Mouse (Mus musculus): ENCODE results near the gene Plekhh2. TPM values are rescaled to one million over a fixed set of nuclear protein-coding genes. Genes with fewer than 3 reads are reported as not detected.

Gene Plekhh2
- polyA plus RNA-seq, 1 experiment from 2014 or later = 12.7 TPM

- Histone ChIP-seq H3K9me3 (ENCODE audit: control insufficient read depth, low read length) (no peaks in the 10 kb centered on the region), H3K4me1 (replicated peaks; ENCODE audit: control insufficient read depth, insufficient read depth, low read length) (peaks cover 7% of the 10 kb centered on the region), H3K4me2 (ENCODE audit: low read length) (no peak overlapping the region), H3K36me3 (ENCODE audit: control insufficient read depth, insufficient read depth, low read length) (no peaks in the 10 kb centered on the region), H3K27me3 (replicated peaks; ENCODE audit: control insufficient read depth, insufficient read depth, low read length) (no peaks in the 10 kb centered on the region), H3K4me3 (ENCODE audit: low read depth, low read length) (no peak overlapping the region), H3K27ac (ENCODE audit: low read depth) (no peak overlapping the region), H3K9ac (ENCODE audit: low read length) (no peak overlapping the region)
- DNase-seq (ENCODE audit: low spot score) = no peak
- 49% methylated on average over 2 of the region's 2 CpGs for WGBS
- no peak for ATAC-seq (replicated peaks; ENCODE audit: low FRiP score, low TSS enrichment, low read depth)
Observed at GRCm38 (mm10) chr17:84505922-84506321, 5.8 kb upstream of the Plekhh2 start.

- WGBS = 45% methylated on average over 3 of the region's 3 CpGs
Observed at GRCm38 (mm10) chr17:84508736-84509135, 3.0 kb upstream of the Plekhh2 start.

GRCm38 (mm10) chr17:84509176-84509575, 2.5 kb upstream of the Plekhh2 start:
- DNase-seq (ENCODE audit: low spot score) (no peak), ATAC-seq (replicated peaks; ENCODE audit: low FRiP score, low TSS enrichment, low read depth) (no peak)
- Histone ChIP-seq H3K4me2 (ENCODE audit: low read length) (no peak overlapping the region), H3K36me3 (ENCODE audit: control insufficient read depth, insufficient read depth, low read length) (no peaks in the 10 kb centered on the region), H3K9ac (ENCODE audit: low read length) (no peak overlapping the region), H3K27me3 (replicated peaks; ENCODE audit: control insufficient read depth, insufficient read depth, low read length) (no peaks in the 10 kb centered on the region), H3K27ac (ENCODE audit: low read depth) (no peak overlapping the region), H3K4me1 (replicated peaks; ENCODE audit: control insufficient read depth, insufficient read depth, low read length) (peaks cover 13% of the 10 kb centered on the region), H3K9me3 (ENCODE audit: control insufficient read depth, low read length) (no peaks in the 10 kb centered on the region), H3K4me3 (ENCODE audit: low read depth, low read length) (no peak overlapping the region)
- WGBS = 51% methylated on average over 4 of the region's 4 CpGs

More at GRCm38 (mm10) chr17:84508736-84509135, 3.0 kb upstream of the Plekhh2 start:
- Histone ChIP-seq H3K36me3 (ENCODE audit: control insufficient read depth, insufficient read depth, low read length) (no peaks in the 10 kb centered on the region), H3K27me3 (replicated peaks; ENCODE audit: control insufficient read depth, insufficient read depth, low read length) (no peaks in the 10 kb centered on the region), H3K9ac (ENCODE audit: low read length) (no peak overlapping the region), H3K9me3 (ENCODE audit: control insufficient read depth, low read length) (no peaks in the 10 kb centered on the region), H3K4me3 (ENCODE audit: low read depth, low read length) (no peak overlapping the region), H3K4me1 (replicated peaks; ENCODE audit: control insufficient read depth, insufficient read depth, low read length) (peaks cover 13% of the 10 kb centered on the region), H3K4me2 (ENCODE audit: low read length) (no peak overlapping the region), H3K27ac (ENCODE audit: low read depth) (no peak overlapping the region)
- ATAC-seq (replicated peaks; ENCODE audit: low FRiP score, low TSS enrichment, low read depth) = no peak
- DNase-seq (ENCODE audit: low spot score) = no peak

- no peak for ATAC-seq (replicated peaks; ENCODE audit: low FRiP score, low TSS enrichment, low read depth)
- H3K4me2 ChIP-seq (ENCODE audit: low read length) = no peak overlapping the region
- H3K9me3 ChIP-seq (ENCODE audit: control insufficient read depth, low read length) = no peaks in the 10 kb centered on the region
- H3K36me3 ChIP-seq (ENCODE audit: control insufficient read depth, insufficient read depth, low read length) = no peaks in the 10 kb centered on the region
- H3K27ac ChIP-seq (ENCODE audit: low read depth) = peak overlapping the region; percentile 79
- no peaks in the 10 kb centered on the region for H3K27me3 ChIP-seq (replicated peaks; ENCODE audit: control insufficient read depth, insufficient read depth, low read length)
- no peak overlapping the region for H3K4me3 ChIP-seq (ENCODE audit: low read depth, low read length)
- H3K4me1 ChIP-seq (replicated peaks; ENCODE audit: control insufficient read depth, insufficient read depth, low read length) = peaks cover 13% of the 10 kb centered on the region
- no peak overlapping the region for H3K9ac ChIP-seq (ENCODE audit: low read length)
- WGBS = 42% methylated on average over 5 of the region's 5 CpGs
- no peak for DNase-seq (ENCODE audit: low spot score)
Observed at GRCm38 (mm10) chr17:84510355-84510754, 1.3 kb upstream of the Plekhh2 start.

GRCm38 (mm10) chr17:84510961-84511639, 595 bp upstream of the Plekhh2 start:
- H3K4me2 ChIP-seq (ENCODE audit: low read length) = peak overlapping the region; percentile 67
- H3K9me3 ChIP-seq (ENCODE audit: control insufficient read depth, low read length) = no peaks in the 10 kb centered on the region
- DNase-seq (ENCODE audit: low spot score) = no peak
- WGBS = 22% methylated on average over 11 of the region's 11 CpGs
- H3K4me3 ChIP-seq (ENCODE audit: low read depth, low read length) = peak overlapping the region; percentile 70
- peak overlapping the region; percentile 79 for H3K27ac ChIP-seq (ENCODE audit: low read depth)
- H3K36me3 ChIP-seq (ENCODE audit: control insufficient read depth, insufficient read depth, low read length) = no peaks in the 10 kb centered on the region
- peak overlapping the region; percentile 85 for H3K9ac ChIP-seq (ENCODE audit: low read length)
- peaks cover 13% of the 10 kb centered on the region for H3K4me1 ChIP-seq (replicated peaks; ENCODE audit: control insufficient read depth, insufficient read depth, low read length)
- ATAC-seq (replicated peaks; ENCODE audit: low FRiP score, low TSS enrichment, low read depth) = no peak
- no peaks in the 10 kb centered on the region for H3K27me3 ChIP-seq (replicated peaks; ENCODE audit: control insufficient read depth, insufficient read depth, low read length)

- Histone ChIP-seq H3K4me2 (ENCODE audit: low read length) (peak overlapping the region; percentile 67), H3K4me1 (replicated peaks; ENCODE audit: control insufficient read depth, insufficient read depth, low read length) (peaks cover 13% of the 10 kb centered on the region), H3K36me3 (ENCODE audit: control insufficient read depth, insufficient read depth, low read length) (no peaks in the 10 kb centered on the region), H3K9me3 (ENCODE audit: control insufficient read depth, low read length) (no peaks in the 10 kb centered on the region), H3K27ac (ENCODE audit: low read depth) (peak overlapping the region; percentile 79), H3K9ac (ENCODE audit: low read length) (peak overlapping the region; percentile 85), H3K4me3 (ENCODE audit: low read depth, low read length) (peak overlapping the region; percentile 70), H3K27me3 (replicated peaks; ENCODE audit: control insufficient read depth, insufficient read depth, low read length) (no peaks in the 10 kb centered on the region)
- WGBS = 16% methylated on average over 4 of the region's 4 CpGs
- ATAC-seq (replicated peaks; ENCODE audit: low FRiP score, low TSS enrichment, low read depth) = no peak; the same call in 1 of the 2 replicates
- DNase-seq (ENCODE audit: low spot score) = no peak
Observed at GRCm38 (mm10) chr17:84512516-84513085, 906 bp downstream of the Plekhh2 start.

GRCm38 (mm10) chr17:84515901-84516300, 4.2 kb downstream of the Plekhh2 start:
- no peak for ATAC-seq (replicated peaks; ENCODE audit: low FRiP score, low TSS enrichment, low read depth)
- Histone ChIP-seq H3K27ac (ENCODE audit: low read depth) (no peak overlapping the region), H3K36me3 (ENCODE audit: control insufficient read depth, insufficient read depth, low read length) (no peaks in the 10 kb centered on the region), H3K27me3 (replicated peaks; ENCODE audit: control insufficient read depth, insufficient read depth, low read length) (no peaks in the 10 kb centered on the region), H3K9ac (ENCODE audit: low read length) (no peak overlapping the region), H3K4me2 (ENCODE audit: low read length) (no peak overlapping the region), H3K4me1 (replicated peaks; ENCODE audit: control insufficient read depth, insufficient read depth, low read length) (peaks cover 13% of the 10 kb centered on the region), H3K9me3 (ENCODE audit: control insufficient read depth, low read length) (no peaks in the 10 kb centered on the region), H3K4me3 (ENCODE audit: low read depth, low read length) (no peak overlapping the region)
- DNase-seq (ENCODE audit: low spot score) = no peak
- 76% methylated on average over 5 of the region's 5 CpGs for WGBS

- Histone ChIP-seq H3K36me3 (ENCODE audit: control insufficient read depth, insufficient read depth, low read length) (peaks cover 4% of the 10 kb centered on the region; the same call in 1 of the 2 replicates), H3K27ac (ENCODE audit: low read depth) (no peak overlapping the region), H3K9ac (ENCODE audit: low read length) (no peak overlapping the region), H3K9me3 (ENCODE audit: control insufficient read depth, low read length) (no peaks in the 10 kb centered on the region), H3K4me3 (ENCODE audit: low read depth, low read length) (no peak overlapping the region), H3K4me1 (replicated peaks; ENCODE audit: control insufficient read depth, insufficient read depth, low read length) (peaks cover 7% of the 10 kb centered on the region; the same call in 1 of the 2 replicates), H3K4me2 (ENCODE audit: low read length) (no peak overlapping the region), H3K27me3 (replicated peaks; ENCODE audit: control insufficient read depth, insufficient read depth, low read length) (no peaks in the 10 kb centered on the region)
- 81% methylated on average over 3 of the region's 3 CpGs for WGBS
- ATAC-seq (replicated peaks; ENCODE audit: low FRiP score, low TSS enrichment, low read depth) = no peak
- DNase-seq (ENCODE audit: low spot score) = no peak
Observed at GRCm38 (mm10) chr17:84519346-84519745, 7.7 kb downstream of the Plekhh2 start.

- Histone ChIP-seq H3K27me3 (replicated peaks; ENCODE audit: control insufficient read depth, insufficient read depth, low read length) (no peaks in the 10 kb centered on the region), H3K4me1 (replicated peaks; ENCODE audit: control insufficient read depth, insufficient read depth, low read length) (peaks cover 7% of the 10 kb centered on the region; the same call in 1 of the 2 replicates), H3K4me3 (ENCODE audit: low read depth, low read length) (no peak overlapping the region), H3K36me3 (ENCODE audit: control insufficient read depth, insufficient read depth, low read length) (peaks cover 4% of the 10 kb centered on the region; the same call in 1 of the 2 replicates), H3K9me3 (ENCODE audit: control insufficient read depth, low read length) (no peaks in the 10 kb centered on the region), H3K4me2 (ENCODE audit: low read length) (no peak overlapping the region), H3K9ac (ENCODE audit: low read length) (no peak overlapping the region), H3K27ac (ENCODE audit: low read depth) (no peak overlapping the region)
- no peak for DNase-seq (ENCODE audit: low spot score)
- ATAC-seq (replicated peaks; ENCODE audit: low FRiP score, low TSS enrichment, low read depth) = no peak
Observed at GRCm38 (mm10) chr17:84520057-84520456, 8.4 kb downstream of the Plekhh2 start.
